Mouse (Mus musculus): ENCODE data around the gene Hist2h2ac. TPM values are rescaled to one million over a fixed set of nuclear protein-coding genes. Genes with fewer than 3 reads are reported as not detected.
"Not testable (repeated sequence)": the region's sequence is repeated elsewhere in the genome, so short reads cannot be mapped to it uniquely, and the experiment has no call there.

The Hist2h2ac gene
- polyA plus RNA-seq (2012; rRNA removed): 8.3 and 12.6 TPM in 2 replicates

GRCm38 (mm10) chr3:96220765-96221639 lies at the start of gene Hist2h2ac, which contains the start of gene Hist2h2be:
Hist2h2ac (minus strand) TSS chr3:96220880.
Hist2h2be (plus strand) TSS chr3:96221119.
- TF ChIP-seq POLR2A (IDR thresholded peaks at IDR 0.05; ENCODE audit: borderline replicate concordance, extremely low read depth, insufficient read depth, insufficient read length, poor library complexity, severe bottlenecking): peak; percentile 57; the same call in 1 of the 2 replicates
- TF ChIP-seq CTCF (IDR thresholded peaks at IDR 0.05; ENCODE audit: borderline replicate concordance, extremely low read depth, insufficient read depth, insufficient read length): no peak
- peak; percentile 97 for DNase-seq (ENCODE audit: low read depth)

GRCm38 (mm10) chr3:96269511-96270474 lies 49.1 kb upstream of the Hist2h2ac start, which contains the start of gene Hist2h2bb:
Hist2h2bb (plus strand) TSS chr3:96269752.
- peak; percentile 99 for DNase-seq (ENCODE audit: low read depth)
- TF ChIP-seq CTCF (IDR thresholded peaks at IDR 0.05; ENCODE audit: borderline replicate concordance, extremely low read depth, insufficient read depth, insufficient read length) (no peak), POLR2A (IDR thresholded peaks at IDR 0.05; ENCODE audit: borderline replicate concordance, extremely low read depth, insufficient read depth, insufficient read length, poor library complexity, severe bottlenecking) (peak; percentile 84)

- not testable (repeated sequence) for DNase-seq (ENCODE audit: low read depth)
Measured at GRCm38 (mm10) chr3:96268776-96269378, 48.2 kb upstream of the Hist2h2ac start.

GRCm38 (mm10) chr3:96268051-96268775 lies 47.5 kb upstream of the Hist2h2ac start, which contains the start of gene Hist2h3b:
Hist2h3b (plus strand) TSS chr3:96268654.
- TF ChIP-seq CTCF (IDR thresholded peaks at IDR 0.05; ENCODE audit: borderline replicate concordance, extremely low read depth, insufficient read depth, insufficient read length) (no peak), POLR2A (IDR thresholded peaks at IDR 0.05; ENCODE audit: borderline replicate concordance, extremely low read depth, insufficient read depth, insufficient read length, poor library complexity, severe bottlenecking) (peak; percentile 58; the same call in 1 of the 2 replicates)
- DNase-seq (ENCODE audit: low read depth): peak; percentile 98

- no peak for DNase-seq (ENCODE audit: low read depth)
- TF ChIP-seq POLR2A (IDR thresholded peaks at IDR 0.05; ENCODE audit: borderline replicate concordance, extremely low read depth, insufficient read depth, insufficient read length, poor library complexity, severe bottlenecking) (no peak), CTCF (IDR thresholded peaks at IDR 0.05; ENCODE audit: borderline replicate concordance, extremely low read depth, insufficient read depth, insufficient read length) (no peak)
Measured at GRCm38 (mm10) chr3:96267541-96267940, 46.9 kb upstream of the Hist2h2ac start.

GRCm38 (mm10) chr3:96266132-96266710 lies 45.5 kb upstream of the Hist2h2ac start:
- TF ChIP-seq POLR2A (IDR thresholded peaks at IDR 0.05; ENCODE audit: borderline replicate concordance, extremely low read depth, insufficient read depth, insufficient read length, poor library complexity, severe bottlenecking) (no peak), CTCF (IDR thresholded peaks at IDR 0.05; ENCODE audit: borderline replicate concordance, extremely low read depth, insufficient read depth, insufficient read length) (no peak)
- DNase-seq (ENCODE audit: low read depth): no peak

GRCm38 (mm10) chr3:96264404-96264949 lies 43.8 kb upstream of the Hist2h2ac start:
- TF ChIP-seq POLR2A (IDR thresholded peaks at IDR 0.05; ENCODE audit: borderline replicate concordance, extremely low read depth, insufficient read depth, insufficient read length, poor library complexity, severe bottlenecking): no peak
- TF ChIP-seq CTCF (IDR thresholded peaks at IDR 0.05; ENCODE audit: borderline replicate concordance, extremely low read depth, insufficient read depth, insufficient read length): no peak
- DNase-seq (ENCODE audit: low read depth): no peak

GRCm38 (mm10) chr3:96263558-96264403 lies 43.1 kb upstream of the Hist2h2ac start:
- DNase-seq (ENCODE audit: low read depth): no peak
- no peak for TF ChIP-seq CTCF (IDR thresholded peaks at IDR 0.05; ENCODE audit: borderline replicate concordance, extremely low read depth, insufficient read depth, insufficient read length)
- TF ChIP-seq POLR2A (IDR thresholded peaks at IDR 0.05; ENCODE audit: borderline replicate concordance, extremely low read depth, insufficient read depth, insufficient read length, poor library complexity, severe bottlenecking): no peak

GRCm38 (mm10) chr3:96262979-96263550 lies 42.4 kb upstream of the Hist2h2ac start, which contains the start of gene Hist2h4:
Hist2h4 (minus strand) TSS chr3:96263311.
- TF ChIP-seq CTCF (IDR thresholded peaks at IDR 0.05; ENCODE audit: borderline replicate concordance, extremely low read depth, insufficient read depth, insufficient read length) (peak; percentile 40; the same call in 1 of the 2 replicates), POLR2A (IDR thresholded peaks at IDR 0.05; ENCODE audit: borderline replicate concordance, extremely low read depth, insufficient read depth, insufficient read length, poor library complexity, severe bottlenecking) (peak; percentile 82; the same call in 1 of the 2 replicates)
- DNase-seq (ENCODE audit: low read depth): peak; percentile 98

Measured in brain, embryonic 14.5 days (tissue).